9 mouse cellular contexts compared by ENCODE assay signal in genomic region chr16:95814513-95815118, GRCm38 (mm10).
DNase-seq lines count a peak whose midpoint lies in the region; ATAC-seq and TF ChIP-seq lines count a peak whose summit lies in the region.
"Had no signal": no experiment of that assay in that cellular context is flagged by ENCODE, and none has a peak within 500 bp of the region (broad histone marks: within the 10 kb centered on the region; RNA-seq: fewer than 3 reads in every experiment).

No protein-coding gene starts in this region.

- H3K4me3 ChIP-seq in hindbrain, embryonic 15.5 days = no peak overlapping the region
- no peak overlapping the region for H3K4me3 ChIP-seq in hindbrain, embryonic 12.5 days
- H3K4me3 ChIP-seq in CH12.LX (replicated peaks in 1 of 3; ENCODE audit: low read depth in 2 of 3, low read length in 2 of 3, poor library complexity in 1 of 3) = no peak overlapping the region
- H3K4me3 ChIP-seq in intestine, postnatal 0 days (ENCODE audit: low read depth, low read length) = no peak overlapping the region
- H3K4me3 ChIP-seq in forebrain, embryonic 10.5 days = no peak overlapping the region
- H3K4me3 ChIP-seq: heart, embryonic 13.5 days had no signal

- TF ChIP-seq POLR2A in CH12.LX (IDR thresholded peaks at IDR 0.05; ENCODE audit: low read depth, low read length) = no peak

- 66% methylated on average over 9 of the region's 9 CpGs for WGBS in hindbrain, embryonic 15.5 days
- 84% methylated on average over 9 of the region's 9 CpGs for WGBS in hindbrain, embryonic 12.5 days
- WGBS in intestine, postnatal 0 days = 75% methylated on average over 9 of the region's 9 CpGs
- 91% methylated on average over 9 of the region's 9 CpGs for WGBS in forebrain, embryonic 10.5 days

- no peaks in the 10 kb centered on the region for H3K36me3 ChIP-seq in hindbrain, embryonic 15.5 days
- H3K36me3 ChIP-seq in hindbrain, embryonic 12.5 days = no peaks in the 10 kb centered on the region
- no peaks in the 10 kb centered on the region for H3K36me3 ChIP-seq in CH12.LX (replicated peaks in 1 of 2; ENCODE audit: control insufficient read depth in 1 of 2, insufficient read depth in 1 of 2, low read length in 1 of 2)
- H3K36me3 ChIP-seq in intestine, postnatal 0 days (ENCODE audit: control insufficient read depth, insufficient read depth) = no peaks in the 10 kb centered on the region
- no peaks in the 10 kb centered on the region for H3K36me3 ChIP-seq in forebrain, embryonic 10.5 days (replicated peaks)
- H3K36me3 ChIP-seq: heart, embryonic 13.5 days had no signal

- in situ Hi-C loops in CH12.LX (cut with MboI; ENCODE audit: low pct_ligation_motif_present, low pct_unique_long_range_greater_than_20kb, low sequenced_read_pairs) = loop anchor here (10.0 kb wide), 1 partner anchor 120 kb away; no protein-coding TSS in a partner anchor

- H3K27ac ChIP-seq in hindbrain, embryonic 15.5 days (replicated peaks) = 0 out of 2 replicates have a peak overlapping the region, but pooled peaks have one; percentile 2
- no peak overlapping the region for H3K27ac ChIP-seq in hindbrain, embryonic 12.5 days
- H3K27ac ChIP-seq in CH12.LX (ENCODE audit: insufficient read depth, low read depth) = no peak overlapping the region
- no peak overlapping the region for H3K27ac ChIP-seq in intestine, postnatal 0 days (ENCODE audit: low read depth, low read length)
- H3K27ac ChIP-seq in forebrain, embryonic 10.5 days = no peak overlapping the region
- H3K27ac ChIP-seq: heart, embryonic 13.5 days had no signal

- DNase-seq in CH12.LX (ENCODE audit: extremely low read depth) = no peak
- DNase-seq in cerebellum, adult 11 months = peak; percentile 31
- peak; percentile 40 to 46 for DNase-seq in layer of hippocampus, postnatal 36 days
- peak; percentile 65 for DNase-seq in right cerebral cortex, postnatal 25 days
- DNase-seq in forebrain, embryonic 10.5 days (ENCODE audit: extremely low spot score, low spot score) = no peak

- no peak overlapping the region for H3K9ac ChIP-seq in hindbrain, embryonic 15.5 days
- H3K9ac ChIP-seq in hindbrain, embryonic 12.5 days = no peak overlapping the region
- H3K9ac ChIP-seq in CH12.LX (ENCODE audit: insufficient read depth, low read depth) = no peak overlapping the region
- no peak overlapping the region for H3K9ac ChIP-seq in intestine, postnatal 0 days (ENCODE audit: low read depth, low read length)
- H3K9ac ChIP-seq: heart, embryonic 13.5 days had no signal

- no peak for TF ChIP-seq CTCF in CH12.LX (conservative IDR thresholded peaks at IDR 0.05 in 1 of 2, IDR thresholded peaks at IDR 0.05 in 1 of 2; ENCODE audit: low read depth in 2 of 2, low read length in 2 of 2)
- no peak for TF ChIP-seq CTCF in intestine, postnatal 0 days (IDR thresholded peaks at IDR 0.05; ENCODE audit: low read depth)

- no peaks in the 10 kb centered on the region for H3K79me2 ChIP-seq in CH12.LX (replicated peaks; ENCODE audit: control insufficient read depth, extremely low read depth, insufficient read depth, poor library complexity, severe bottlenecking)

- no peak overlapping the region for H3K4me2 ChIP-seq in hindbrain, embryonic 15.5 days
- no peak overlapping the region for H3K4me2 ChIP-seq in hindbrain, embryonic 12.5 days (replicated peaks)
- H3K4me2 ChIP-seq in CH12.LX (ENCODE audit: insufficient read depth, low read depth, poor library complexity, severe bottlenecking) = 0 out of 2 replicates have a peak overlapping the region, but pooled peaks have one; percentile 3
- H3K4me2 ChIP-seq in intestine, postnatal 0 days (replicated peaks; ENCODE audit: low read depth) = no peak overlapping the region
- H3K4me2 ChIP-seq: heart, embryonic 13.5 days had no signal

- dilution Hi-C loops in CH12.LX (cut with MboI; ENCODE audit: extremely low pct_ligation_motif_present, extremely low pct_unique_long_range_greater_than_20kb, low sequenced_read_pairs) = no loop called here

- H3K27me3 ChIP-seq in hindbrain, embryonic 15.5 days = no peaks in the 10 kb centered on the region
- H3K27me3 ChIP-seq in hindbrain, embryonic 12.5 days = no peaks in the 10 kb centered on the region
- peaks cover 2% of the 10 kb centered on the region for H3K27me3 ChIP-seq in CH12.LX (replicated peaks)
- H3K27me3 ChIP-seq in intestine, postnatal 0 days (replicated peaks; ENCODE audit: control insufficient read depth, insufficient read depth, low read length) = no peaks in the 10 kb centered on the region
- H3K27me3 ChIP-seq in forebrain, embryonic 10.5 days (ENCODE audit: poor library complexity, severe bottlenecking) = no peaks in the 10 kb centered on the region
- H3K27me3 ChIP-seq: heart, embryonic 13.5 days had no signal

- no peak for TF ChIP-seq RAD21 in CH12.LX (IDR thresholded peaks at IDR 0.05; ENCODE audit: low read depth, low read length)

- no peaks in the 10 kb centered on the region for H3K9me3 ChIP-seq in hindbrain, embryonic 15.5 days
- peaks cover 5% of the 10 kb centered on the region; the same call in 1 of the 2 replicates for H3K9me3 ChIP-seq in hindbrain, embryonic 12.5 days (replicated peaks)
- H3K9me3 ChIP-seq in CH12.LX (replicated peaks; ENCODE audit: low read length) = peaks cover 24% of the 10 kb centered on the region
- no peaks in the 10 kb centered on the region for H3K9me3 ChIP-seq in intestine, postnatal 0 days (ENCODE audit: control insufficient read depth)
- H3K9me3 ChIP-seq in forebrain, embryonic 10.5 days = peaks cover 16% of the 10 kb centered on the region; the same call in 1 of the 2 replicates

- no peak for TF ChIP-seq EP300 in CH12.LX (IDR thresholded peaks at IDR 0.05; ENCODE audit: low read length)

- ATAC-seq in hindbrain, embryonic 15.5 days (ENCODE audit: low FRiP score, low read depth) = no peak
- no peak for ATAC-seq in hindbrain, embryonic 12.5 days (ENCODE audit: low FRiP score)
- no peak for ATAC-seq in intestine, postnatal 0 days

- H3K4me1 ChIP-seq in hindbrain, embryonic 15.5 days (replicated peaks) = no peaks in the 10 kb centered on the region; the same call in none of the 2 replicates
- no peaks in the 10 kb centered on the region for H3K4me1 ChIP-seq in hindbrain, embryonic 12.5 days
- peaks cover 14 to 26% of the 10 kb centered on the region in 2 experiments for H3K4me1 ChIP-seq in CH12.LX (ENCODE audit: control insufficient read depth in 1 of 2, insufficient read depth in 2 of 2)
- H3K4me1 ChIP-seq in intestine, postnatal 0 days (replicated peaks; ENCODE audit: control insufficient read depth, insufficient read depth, low read length) = no peaks in the 10 kb centered on the region
- H3K4me1 ChIP-seq in forebrain, embryonic 10.5 days = no peaks in the 10 kb centered on the region
- H3K4me1 ChIP-seq: heart, embryonic 13.5 days had no signal

TF ChIP-seq in CH12.LX, 34 proteins besides CTCF, POLR2A, EP300 and RAD21:
- no peak for TF ChIP-seq MAZ (IDR thresholded peaks at IDR 0.05; ENCODE audit: low read depth, low read length)
- no peak for TF ChIP-seq KAT2A (IDR thresholded peaks at IDR 0.05; ENCODE audit: insufficient replicate concordance, low read length)
- no peak for TF ChIP-seq USF2 (conservative IDR thresholded peaks at IDR 0.05; ENCODE audit: low read depth, low read length)
- TF ChIP-seq ZNF384 (IDR thresholded peaks at IDR 0.05; ENCODE audit: low read depth, low read length) = peak; percentile 50; the same call in 1 of the 2 replicates
- TF ChIP-seq MEF2A (IDR thresholded peaks at IDR 0.05; ENCODE audit: borderline replicate concordance, low read depth, low read length) = no peak
- TF ChIP-seq NRF1 (IDR thresholded peaks at IDR 0.05; ENCODE audit: low read depth, low read length) = no peak
- no peak for TF ChIP-seq NELFE (IDR thresholded peaks at IDR 0.05; ENCODE audit: low read depth, low read length)
- TF ChIP-seq RCOR1 (conservative IDR thresholded peaks at IDR 0.05; ENCODE audit: low read depth, low read length) = no peak
- TF ChIP-seq HCFC1 (IDR thresholded peaks at IDR 0.05; ENCODE audit: low read depth, low read length) = no peak
- TF ChIP-seq IRF4 (IDR thresholded peaks at IDR 0.05; ENCODE audit: low read depth, low read length) = peak; percentile 22; the same call in 1 of the 2 replicates
- TF ChIP-seq MAX (IDR thresholded peaks at IDR 0.05; ENCODE audit: low read length) = no peak
- TF ChIP-seq ETS1 (conservative IDR thresholded peaks at IDR 0.05; ENCODE audit: low read depth, low read length) = peak; percentile 32; the same call in 1 of the 2 replicates
- TF ChIP-seq ELF1 (IDR thresholded peaks at IDR 0.05; ENCODE audit: low read depth, low read length) = no peak
- no peak for TF ChIP-seq JUND (conservative IDR thresholded peaks at IDR 0.05; ENCODE audit: low read depth, low read length)
- no peak for TF ChIP-seq CHD1 (IDR thresholded peaks at IDR 0.05; ENCODE audit: low read depth, low read length)
- no peak for TF ChIP-seq TBP (conservative IDR thresholded peaks at IDR 0.05; ENCODE audit: low read depth, low read length)
- no peak for TF ChIP-seq CHD2 (IDR thresholded peaks at IDR 0.05; ENCODE audit: low read length)
- no peak for TF ChIP-seq MAFK (IDR thresholded peaks at IDR 0.05; ENCODE audit: insufficient replicate concordance, low read length)
- no peak for TF ChIP-seq POLR2AphosphoS2 (IDR thresholded peaks at IDR 0.05; ENCODE audit: low read depth, low read length)
- TF ChIP-seq ZKSCAN1 (IDR thresholded peaks at IDR 0.05; ENCODE audit: borderline replicate concordance, low read depth, low read length) = no peak
- peak; percentile 89 for TF ChIP-seq BHLHE40 (IDR thresholded peaks at IDR 0.05; ENCODE audit: low read depth, low read length)
- no peak for TF ChIP-seq MXI1 (IDR thresholded peaks at IDR 0.05; ENCODE audit: low read depth, low read length)
- no peak for TF ChIP-seq PAX5 (IDR thresholded peaks at IDR 0.05; ENCODE audit: low read length)
- TF ChIP-seq JUN (IDR thresholded peaks at IDR 0.05; ENCODE audit: insufficient read depth, low read depth, low read length) = no peak
- TF ChIP-seq USF1 (IDR thresholded peaks at IDR 0.05; ENCODE audit: low read depth, low read length) = no peak
- no peak for TF ChIP-seq SMC3 (IDR thresholded peaks at IDR 0.05; ENCODE audit: low read depth, low read length)
- TF ChIP-seq GABPA (IDR thresholded peaks at IDR 0.05; ENCODE audit: insufficient replicate concordance, low read depth, low read length) = no peak
- no peak for TF ChIP-seq ZC3H11A (IDR thresholded peaks at IDR 0.05; ENCODE audit: low read depth, low read length)
- no peak for TF ChIP-seq UBTF (IDR thresholded peaks at IDR 0.05; ENCODE audit: low read depth, low read length)
- TF ChIP-seq ZMIZ1 (IDR thresholded peaks at IDR 0.05; ENCODE audit: low read depth, low read length) = no peak

Comparison
In these comparisons a context has a peak if more than half of its experiments do, and no peak if none do; other contexts are left out.
1. DNase-seq: peak in cerebellum, adult 11 months (single experiment), layer of hippocampus, postnatal 36 days (2 of 2) and right cerebral cortex, postnatal 25 days (single experiment); none in CH12.LX (single experiment) and forebrain, embryonic 10.5 days (single experiment).